ENCODE assay signal across 8 mouse cellular contexts in genomic region chr4:8432393-8432792, GRCm38 (mm10).
A peak's percentile ranks its signal among the peaks of the same experiment; 100 is the strongest.
DNase-seq lines count a peak whose midpoint lies in the region; ATAC-seq and TF ChIP-seq lines count a peak whose summit lies in the region.

No protein-coding gene starts in this region.

- H3K9me3 ChIP-seq in limb, embryonic 10.5 days (replicated peaks): no peaks in the 10 kb centered on the region

- H3K27ac ChIP-seq in limb, embryonic 10.5 days: no peak overlapping the region
- no peak overlapping the region for H3K27ac ChIP-seq in small intestine, adult 2 months (ENCODE audit: insufficient read depth, low read depth, low read length)

- ATAC-seq in Patski: no peak

- 68% methylated on average over 2 of the region's 2 CpGs for WGBS in limb, embryonic 10.5 days
- 52% methylated on average over 2 of the region's 2 CpGs for WGBS in small intestine, adult 2 months

- POLR2A ChIA-PET in Patski (lab: Charles Lee): no interaction called here

- no peaks in the 10 kb centered on the region for H3K36me3 ChIP-seq in limb, embryonic 10.5 days
- no peaks in the 10 kb centered on the region for H3K36me3 ChIP-seq in small intestine, adult 2 months (ENCODE audit: control insufficient read depth, insufficient read depth, low read length)

- TF ChIP-seq POLR2A in small intestine, adult 2 months (IDR thresholded peaks at IDR 0.05; ENCODE audit: low read depth, low read length): no peak

- in situ Hi-C loops in Patski (cut with MboI; ENCODE audit: low pct_unique_long_range_greater_than_20kb): no loop called here

- H3K4me1 ChIP-seq in limb, embryonic 10.5 days: peaks cover 3% of the 10 kb centered on the region; the same call in 1 of the 2 replicates
- H3K4me1 ChIP-seq in small intestine, adult 2 months (ENCODE audit: control insufficient read depth, insufficient read depth, insufficient read length, low read length): no peaks in the 10 kb centered on the region

- H3K27me3 ChIP-seq in Patski: no peaks in the 10 kb centered on the region
- H3K27me3 ChIP-seq in limb, embryonic 10.5 days (ENCODE audit: low read depth, poor library complexity, severe bottlenecking): no peaks in the 10 kb centered on the region
- no peaks in the 10 kb centered on the region for H3K27me3 ChIP-seq in small intestine, adult 2 months (ENCODE audit: control insufficient read depth, insufficient read depth, low read length)

- CTCF ChIA-PET in Patski (lab: Charles Lee): interaction anchor here (0.7 to 1.1 kb wide), 3 partner anchors 19 to 234 kb away, joined by 3 to 4 read pairs (median 3); no protein-coding TSS in a partner anchor

- peak; percentile 38 to 44 for DNase-seq in adrenal gland, adult 18-20 months (ENCODE audit: low spot score in 2 of 2)
- DNase-seq in adrenal gland, postnatal 4 days (ENCODE audit: low spot score in 2 of 2): no peak
- peak; percentile 45 for DNase-seq in layer of hippocampus, adult 11-12 months (ENCODE audit: low spot score)
- DNase-seq in layer of hippocampus, adult 9-11 months: no peak
- DNase-seq in Patski (ENCODE audit: low read depth, low spot score): no peak
- peak; percentile 24 for DNase-seq in embryo, embryonic 11.5 days (ENCODE audit: low read depth, low spot score)
- DNase-seq in limb, embryonic 10.5 days (ENCODE audit: low spot score): peak; percentile 58

- no peak overlapping the region for H3K4me3 ChIP-seq in limb, embryonic 10.5 days
- H3K4me3 ChIP-seq in small intestine, adult 2 months (ENCODE audit: low read depth, low read length): no peak overlapping the region

- peak; percentile 65 for TF ChIP-seq CTCF in Patski (IDR thresholded peaks at IDR 0.05)
- peak; percentile 78; the same call in 1 of the 2 replicates for TF ChIP-seq CTCF in small intestine, adult 2 months (IDR thresholded peaks at IDR 0.05; ENCODE audit: extremely low read depth, insufficient read length, insufficient replicate concordance, low read depth, low read length)

Comparison
In these comparisons a context has a peak if more than half of its experiments do, and no peak if none do; other contexts are left out.
1. DNase-seq: peak in adrenal gland, adult 18-20 months (2 of 2), layer of hippocampus, adult 11-12 months (single experiment), embryo, embryonic 11.5 days (single experiment) and limb, embryonic 10.5 days (single experiment); none in adrenal gland, postnatal 4 days (0 of 2), layer of hippocampus, adult 9-11 months (single experiment) and Patski (single experiment).